Mouse (Mus musculus): ENCODE measurements at regions not wholly inside any gene's neighbourhood (a gene's known extent, or its start where the extent isn't known, plus 50 kb on each side); places are given as distances from the start of the nearest gene placed in this dataset.
"Not testable (repeated sequence)": the region's sequence is repeated elsewhere in the genome, so short reads cannot be mapped to it uniquely, and the experiment has no call there.

DNA sequence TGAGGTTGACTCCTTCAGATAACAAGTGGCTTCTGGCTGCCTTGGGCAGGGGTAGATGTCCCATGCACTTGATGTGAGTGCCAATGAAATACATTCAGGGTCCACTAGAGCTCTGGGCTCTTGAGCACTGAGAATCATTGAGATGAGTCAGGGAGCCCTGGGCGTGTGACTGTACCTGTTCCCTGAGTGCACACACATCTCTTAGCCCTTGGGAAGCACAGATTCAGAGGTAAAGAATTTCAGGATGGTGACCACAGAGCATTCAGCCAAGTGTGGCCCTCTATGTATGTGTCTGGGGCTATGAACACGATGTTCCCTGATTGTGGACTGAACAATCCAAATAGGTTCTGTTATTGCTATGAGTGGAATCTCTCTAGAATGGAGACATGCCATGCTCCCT, 281.6 kb downstream of the Diras2 start:
- peaks cover 46% of the 10 kb centered on the region for H3K4me1 ChIP-seq (replicated peaks; ENCODE audit: low read depth, low read length)
- H3K4me3 ChIP-seq (replicated peaks; ENCODE audit: low read length), result no peak overlapping the region
- H3K27me3 ChIP-seq (ENCODE audit: insufficient read depth, low read length), result peaks cover 4% of the 10 kb centered on the region; the same call in 1 of the 2 replicates
- H3K9me3 ChIP-seq (ENCODE audit: low read length), result no peaks in the 10 kb centered on the region
- TF ChIP-seq POU5F1 (IDR thresholded peaks at IDR 0.05; ENCODE audit: borderline replicate concordance, low read length), result no peak
- no peak for TF ChIP-seq CTCF (conservative IDR thresholded peaks at IDR 0.05; ENCODE audit: low read length)
- no peak for TF ChIP-seq NANOG (IDR thresholded peaks at IDR 0.05; ENCODE audit: borderline replicate concordance, low read length)
- no peaks in the 10 kb centered on the region for H3K36me3 ChIP-seq (ENCODE audit: insufficient read depth, low read length)

DNA sequence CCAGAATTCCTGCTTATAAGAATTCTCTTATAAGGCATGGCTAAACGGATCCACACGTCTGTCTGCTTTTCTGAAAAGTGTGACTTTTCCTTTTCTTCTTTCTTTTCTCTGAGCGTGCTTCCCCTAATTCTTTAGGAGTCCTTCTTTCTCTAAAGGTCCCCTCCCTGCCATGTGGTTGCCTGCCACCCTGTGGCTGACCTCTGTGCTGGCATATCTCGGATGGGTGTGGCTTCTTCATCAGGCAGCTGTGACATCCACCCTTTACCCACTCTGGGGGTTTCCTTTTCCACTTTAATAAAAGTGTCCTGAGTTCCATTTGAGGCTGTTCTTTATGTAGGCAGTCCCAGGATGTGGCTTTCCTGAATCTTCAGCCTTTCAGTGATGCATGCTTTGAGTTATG, 280.7 kb downstream of the Diras2 start:
- H3K36me3 ChIP-seq (ENCODE audit: insufficient read depth, low read length), result no peaks in the 10 kb centered on the region
- H3K9me3 ChIP-seq (ENCODE audit: low read length), result no peaks in the 10 kb centered on the region
- peaks cover 4% of the 10 kb centered on the region; the same call in 1 of the 2 replicates for H3K27me3 ChIP-seq (ENCODE audit: insufficient read depth, low read length)
- peaks cover 50% of the 10 kb centered on the region for H3K4me1 ChIP-seq (replicated peaks; ENCODE audit: low read depth, low read length)
- TF ChIP-seq POU5F1 (IDR thresholded peaks at IDR 0.05; ENCODE audit: borderline replicate concordance, low read length) (no peak), CTCF (conservative IDR thresholded peaks at IDR 0.05; ENCODE audit: low read length) (no peak), NANOG (IDR thresholded peaks at IDR 0.05; ENCODE audit: borderline replicate concordance, low read length) (no peak)
- no peak overlapping the region for H3K4me3 ChIP-seq (replicated peaks; ENCODE audit: low read length)

DNA sequence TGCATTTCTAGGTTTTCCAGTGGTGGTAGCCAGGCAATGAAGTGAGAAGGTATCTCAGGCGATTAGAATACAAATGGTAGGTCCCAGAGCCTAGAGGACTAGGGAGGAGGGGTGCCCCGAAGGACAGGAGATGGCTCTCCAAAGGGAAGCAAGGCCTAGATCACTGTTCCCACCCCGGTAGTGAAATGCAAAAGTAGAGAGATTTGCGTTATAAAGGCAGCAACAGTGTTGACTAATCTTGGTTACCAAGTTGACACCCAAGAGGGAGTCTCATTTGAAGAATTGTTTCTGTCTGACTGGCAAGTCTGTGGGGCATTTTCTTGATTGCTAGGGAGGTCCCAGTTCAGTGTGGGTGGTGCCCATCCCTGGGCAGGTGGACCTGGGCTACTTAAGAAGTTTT, 278.8 kb downstream of the Diras2 start:
- Histone ChIP-seq H3K36me3 (ENCODE audit: insufficient read depth, low read length) (no peaks in the 10 kb centered on the region), H3K9me3 (ENCODE audit: low read length) (no peaks in the 10 kb centered on the region), H3K4me1 (replicated peaks; ENCODE audit: low read depth, low read length) (peaks cover 68% of the 10 kb centered on the region), H3K27me3 (ENCODE audit: insufficient read depth, low read length) (peaks cover 5% of the 10 kb centered on the region; the same call in 1 of the 2 replicates), H3K4me3 (replicated peaks; ENCODE audit: low read length) (no peak overlapping the region)
- TF ChIP-seq POU5F1 (IDR thresholded peaks at IDR 0.05; ENCODE audit: borderline replicate concordance, low read length), result peak; percentile 77
- TF ChIP-seq NANOG (IDR thresholded peaks at IDR 0.05; ENCODE audit: borderline replicate concordance, low read length), result peak; percentile 63; the same call in 1 of the 2 replicates
- no peak for TF ChIP-seq CTCF (conservative IDR thresholded peaks at IDR 0.05; ENCODE audit: low read length)

DNA sequence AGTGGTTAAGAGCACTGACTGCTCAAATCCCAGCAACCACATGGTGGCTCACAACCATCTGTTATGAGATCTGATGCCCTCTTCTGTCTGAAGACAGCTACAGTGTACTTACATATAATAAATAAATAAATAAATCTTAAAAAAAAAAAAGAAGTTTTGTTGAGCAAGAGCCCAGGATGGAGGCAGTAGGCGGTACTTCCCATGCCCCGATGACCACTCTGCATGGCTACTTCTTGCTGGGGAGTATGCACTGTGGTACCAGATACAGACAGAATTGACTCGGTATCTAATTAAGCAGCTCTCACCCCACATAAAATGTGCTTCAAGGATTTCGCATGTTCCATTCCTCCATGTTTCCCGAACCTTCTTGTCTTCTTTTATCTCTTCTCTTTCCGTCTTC, 278.4 kb downstream of the Diras2 start:
- H3K36me3 ChIP-seq (ENCODE audit: insufficient read depth, low read length); H3K9me3 ChIP-seq (ENCODE audit: low read length); H3K27me3 ChIP-seq (ENCODE audit: insufficient read depth, low read length); H3K4me3 ChIP-seq (replicated peaks; ENCODE audit: low read length): not testable (repeated sequence)
- peaks cover 72% of the 10 kb centered on the region for H3K4me1 ChIP-seq (replicated peaks; ENCODE audit: low read depth, low read length)

DNA sequence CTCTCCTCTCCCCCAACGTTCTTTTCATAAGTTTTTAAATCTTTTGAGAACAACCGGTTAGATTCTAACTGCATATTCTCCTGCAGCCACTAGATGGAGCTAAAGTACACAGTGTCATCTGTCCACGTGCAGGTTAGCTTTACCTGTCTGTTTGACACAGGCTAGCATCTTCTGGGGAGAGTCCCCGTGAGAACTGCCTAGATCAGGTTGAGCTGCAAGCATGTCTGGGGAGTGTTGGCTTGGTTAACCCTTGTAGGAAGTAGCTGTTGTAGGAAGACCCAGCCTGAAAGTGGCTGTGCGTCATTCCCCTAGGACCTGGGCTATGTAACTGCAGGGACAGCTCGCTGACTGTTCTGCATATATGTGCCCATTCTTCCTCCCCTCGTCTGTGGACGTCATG, 277.9 kb downstream of the Diras2 start:
- H3K36me3 ChIP-seq (ENCODE audit: insufficient read depth, low read length), result no peaks in the 10 kb centered on the region
- peaks cover 72% of the 10 kb centered on the region for H3K4me1 ChIP-seq (replicated peaks; ENCODE audit: low read depth, low read length)
- no peaks in the 10 kb centered on the region for H3K9me3 ChIP-seq (ENCODE audit: low read length)
- H3K27me3 ChIP-seq (ENCODE audit: insufficient read depth, low read length), result peaks cover 6% of the 10 kb centered on the region; the same call in 1 of the 2 replicates
- no peak overlapping the region for H3K4me3 ChIP-seq (replicated peaks; ENCODE audit: low read length)
- TF ChIP-seq NANOG (IDR thresholded peaks at IDR 0.05; ENCODE audit: borderline replicate concordance, low read length) (no peak), CTCF (conservative IDR thresholded peaks at IDR 0.05; ENCODE audit: low read length) (peak; percentile 87), POU5F1 (IDR thresholded peaks at IDR 0.05; ENCODE audit: borderline replicate concordance, low read length) (no peak)

DNA sequence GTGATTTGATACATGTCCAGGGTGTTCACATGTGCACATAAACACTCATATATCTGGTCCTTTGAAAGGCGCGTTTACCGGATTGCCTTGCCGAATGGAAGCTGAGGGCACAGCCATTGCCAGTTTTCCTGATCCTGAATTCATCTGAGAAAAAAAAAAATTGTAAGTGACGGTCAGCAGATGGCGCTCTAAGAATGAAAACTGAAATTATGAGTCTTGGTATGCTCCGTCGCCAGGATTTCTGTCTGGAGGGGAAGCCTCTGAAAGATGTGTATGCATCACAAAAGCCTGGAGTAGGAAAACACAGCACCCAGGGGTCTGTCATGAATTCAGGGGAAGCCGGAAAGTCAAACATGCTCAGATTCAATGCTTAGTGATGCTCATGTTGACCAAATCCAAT, 276.9 kb downstream of the Diras2 start:
- Histone ChIP-seq H3K27me3 (ENCODE audit: insufficient read depth, low read length) (peaks cover 6% of the 10 kb centered on the region; the same call in 1 of the 2 replicates), H3K4me1 (replicated peaks; ENCODE audit: low read depth, low read length) (peaks cover 72% of the 10 kb centered on the region), H3K9me3 (ENCODE audit: low read length) (peaks cover 2% of the 10 kb centered on the region; the same call in 1 of the 2 replicates), H3K4me3 (replicated peaks; ENCODE audit: low read length) (no peak overlapping the region), H3K36me3 (ENCODE audit: insufficient read depth, low read length) (no peaks in the 10 kb centered on the region)
- TF ChIP-seq CTCF (conservative IDR thresholded peaks at IDR 0.05; ENCODE audit: low read length) (peak; percentile 50), POU5F1 (IDR thresholded peaks at IDR 0.05; ENCODE audit: borderline replicate concordance, low read length) (no peak)

DNA sequence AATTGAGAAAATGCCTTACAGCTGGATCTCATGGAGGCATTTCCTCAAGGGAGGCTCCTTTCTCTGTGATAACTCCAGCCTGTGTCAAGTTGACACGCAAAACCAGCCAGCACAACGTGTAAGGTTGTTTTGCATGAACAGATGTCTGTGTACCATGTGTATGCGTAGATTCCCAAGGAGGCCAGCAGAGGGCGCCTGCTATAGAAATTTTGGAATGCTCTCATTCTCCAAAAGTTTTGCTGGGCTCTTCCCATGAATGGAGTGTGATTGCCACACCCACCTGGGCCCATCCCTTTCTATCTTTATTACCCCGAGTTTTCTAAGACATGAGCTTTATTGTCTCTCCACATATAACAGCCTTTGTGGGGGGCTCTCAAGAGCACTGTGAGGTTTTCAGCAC, 275.4 kb downstream of the Diras2 start:
- Histone ChIP-seq H3K36me3 (ENCODE audit: insufficient read depth, low read length) (no peaks in the 10 kb centered on the region), H3K9me3 (ENCODE audit: low read length) (peaks cover 15% of the 10 kb centered on the region), H3K4me1 (replicated peaks; ENCODE audit: low read depth, low read length) (peaks cover 59% of the 10 kb centered on the region), H3K27me3 (ENCODE audit: insufficient read depth, low read length) (0 out of 2 replicates have a peak, but pooled peaks cover 2% of the 10 kb centered on the region), H3K4me3 (replicated peaks; ENCODE audit: low read length) (no peak overlapping the region)
- no peak for TF ChIP-seq POU5F1 (IDR thresholded peaks at IDR 0.05; ENCODE audit: borderline replicate concordance, low read length)
- TF ChIP-seq NANOG (IDR thresholded peaks at IDR 0.05; ENCODE audit: borderline replicate concordance, low read length), result no peak
- TF ChIP-seq CTCF (conservative IDR thresholded peaks at IDR 0.05; ENCODE audit: low read length), result peak; percentile 62

DNA sequence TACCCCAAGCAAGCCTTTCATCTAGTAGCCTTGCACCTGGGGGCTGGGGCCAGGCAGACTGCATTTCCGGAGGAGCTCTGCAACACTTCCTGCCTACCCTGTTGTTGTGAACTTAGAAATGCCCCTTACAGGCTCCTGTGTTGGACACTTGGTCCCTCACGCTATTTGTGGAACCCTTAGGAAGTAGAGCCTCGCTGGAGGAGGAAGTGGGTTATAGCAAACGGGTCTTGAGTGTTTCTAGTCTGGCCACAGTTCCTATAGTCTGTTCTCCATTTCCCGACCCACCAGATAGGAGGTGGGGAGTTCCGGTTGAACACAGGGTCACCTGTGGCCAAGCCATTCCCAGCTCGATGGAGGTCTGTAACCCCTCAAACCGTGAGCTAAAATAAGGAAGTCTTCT, 272.7 kb downstream of the Diras2 start:
- peaks cover 15% of the 10 kb centered on the region for H3K9me3 ChIP-seq (ENCODE audit: low read length)
- peaks cover 43% of the 10 kb centered on the region for H3K4me1 ChIP-seq (replicated peaks; ENCODE audit: low read depth, low read length)
- no peaks in the 10 kb centered on the region for H3K36me3 ChIP-seq (ENCODE audit: insufficient read depth, low read length)
- no peak for TF ChIP-seq CTCF (conservative IDR thresholded peaks at IDR 0.05; ENCODE audit: low read length)
- TF ChIP-seq POU5F1 (IDR thresholded peaks at IDR 0.05; ENCODE audit: borderline replicate concordance, low read length), result no peak
- no peak for TF ChIP-seq NANOG (IDR thresholded peaks at IDR 0.05; ENCODE audit: borderline replicate concordance, low read length)
- no peak overlapping the region for H3K4me3 ChIP-seq (replicated peaks; ENCODE audit: low read length)
- 0 out of 2 replicates have a peak, but pooled peaks cover 2% of the 10 kb centered on the region for H3K27me3 ChIP-seq (ENCODE audit: insufficient read depth, low read length)

DNA sequence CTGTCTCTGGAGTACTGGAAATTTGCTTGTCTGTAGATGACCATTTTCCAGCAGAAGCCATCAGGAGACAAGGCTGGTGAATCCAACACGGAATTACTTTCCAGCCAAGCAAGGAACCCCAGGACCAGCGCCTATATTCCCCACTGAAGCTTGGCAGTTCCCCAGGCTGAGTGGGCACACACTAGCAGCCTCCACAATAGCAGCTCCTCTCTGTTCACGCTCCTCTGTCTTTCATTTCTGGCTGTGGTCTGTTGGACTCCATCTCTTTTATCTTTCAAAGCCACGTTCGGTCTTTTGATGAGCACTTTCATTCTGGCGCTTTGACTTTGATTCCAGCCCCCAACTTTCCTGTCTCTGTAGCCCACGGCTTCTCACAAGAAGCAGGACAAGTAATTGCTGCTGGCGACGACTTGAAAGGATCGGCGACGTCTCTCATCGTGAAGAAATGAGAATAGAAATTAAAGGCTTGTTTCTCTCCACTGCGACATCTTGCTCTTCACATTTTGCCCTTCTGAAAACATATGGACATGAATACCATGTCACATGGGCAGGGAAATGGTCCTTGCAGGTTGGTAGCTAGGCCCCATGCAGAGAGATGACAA, 268.0 kb downstream of the Diras2 start:
- TF ChIP-seq CTCF (conservative IDR thresholded peaks at IDR 0.05; ENCODE audit: low read length) (no peak), POU5F1 (IDR thresholded peaks at IDR 0.05; ENCODE audit: borderline replicate concordance, low read length) (no peak), NANOG (IDR thresholded peaks at IDR 0.05; ENCODE audit: borderline replicate concordance, low read length) (no peak)
- Histone ChIP-seq H3K9me3 (ENCODE audit: low read length) (peaks cover 29% of the 10 kb centered on the region), H3K36me3 (ENCODE audit: insufficient read depth, low read length) (no peaks in the 10 kb centered on the region), H3K4me3 (replicated peaks; ENCODE audit: low read length) (no peak overlapping the region), H3K27me3 (ENCODE audit: insufficient read depth, low read length) (no peaks in the 10 kb centered on the region), H3K4me1 (replicated peaks; ENCODE audit: low read depth, low read length) (peaks cover 21% of the 10 kb centered on the region)

Data from E14TG2a.4 (cell line).